Mouse (Mus musculus) MN1 (cell line): ENCODE data around the gene Slc9a7.

Experiments
- DNase-seq: peaks from one replicate; pipeline ENCODE4 v3.0.0-alpha.2; 2016; ENCODE audit warnings: low spot score

Slc9a7 gene

GRCm38 (mm10) chrX:20291282-20292039 is at the start of gene Slc9a7:
Gene Slc9a7 (minus strand): TSS chrX:20291807.
- DNase-seq = peak; percentile 60

GRCm38 (mm10) chrX:20335722-20336121 is 44.1 kb upstream of the Slc9a7 start:
- DNase-seq = peak; percentile 32

- DNase-seq = no peak
These were observed 41.1 kb upstream of the Slc9a7 start for GRCm38 (mm10) chrX:20332756-20333155.

GRCm38 (mm10) chrX:20307215-20307614 is 15.6 kb upstream of the Slc9a7 start:
- DNase-seq = no peak

GRCm38 (mm10) chrX:20305941-20306340 is 14.3 kb upstream of the Slc9a7 start:
- no peak for DNase-seq

GRCm38 (mm10) chrX:20303280-20303679 is 11.7 kb upstream of the Slc9a7 start:
- no peak for DNase-seq

GRCm38 (mm10) chrX:20292040-20292417 is 422 bp upstream of the Slc9a7 start:
- DNase-seq = no peak

- no peak for DNase-seq
These were observed 892 bp downstream of the Slc9a7 start for GRCm38 (mm10) chrX:20290715-20291114.

GRCm38 (mm10) chrX:20288674-20289073 is 2.9 kb downstream of the Slc9a7 start:
- DNase-seq = no peak

- no peak for DNase-seq
These were observed 5.4 kb downstream of the Slc9a7 start for GRCm38 (mm10) chrX:20286254-20286653.

GRCm38 (mm10) chrX:20279424-20279823 is 12.2 kb downstream of the Slc9a7 start:
- DNase-seq = no peak

GRCm38 (mm10) chrX:20273854-20274253 is 17.8 kb downstream of the Slc9a7 start:
- no peak for DNase-seq

- DNase-seq = no peak
These were observed 19.6 kb downstream of the Slc9a7 start for GRCm38 (mm10) chrX:20271980-20272379.

GRCm38 (mm10) chrX:20269980-20270379 is 21.6 kb downstream of the Slc9a7 start:
- DNase-seq = no peak

- DNase-seq = no peak
These were observed 27.2 kb downstream of the Slc9a7 start for GRCm38 (mm10) chrX:20264370-20264769.

- no peak for DNase-seq
These were observed 63.5 kb downstream of the Slc9a7 start for GRCm38 (mm10) chrX:20228102-20228501.

- no peak for DNase-seq
These were observed 70.1 kb downstream of the Slc9a7 start for GRCm38 (mm10) chrX:20221486-20221885.

- DNase-seq = no peak
These were observed 106.0 kb downstream of the Slc9a7 start for GRCm38 (mm10) chrX:20185616-20186015.

GRCm38 (mm10) chrX:20176792-20177191 is 114.8 kb downstream of the Slc9a7 start:
- no peak for DNase-seq

- DNase-seq = no peak
These were observed 123.2 kb downstream of the Slc9a7 start for GRCm38 (mm10) chrX:20168430-20168829.

- no peak for DNase-seq
These were observed 126.6 kb downstream of the Slc9a7 start for GRCm38 (mm10) chrX:20164984-20165383.

- peak; percentile 43 for DNase-seq
These were observed 129.3 kb downstream of the Slc9a7 start for GRCm38 (mm10) chrX:20162322-20162711.

- DNase-seq = no peak
These were observed 129.8 kb downstream of the Slc9a7 start for GRCm38 (mm10) chrX:20161687-20162321.

GRCm38 (mm10) chrX:20160301-20160700 is 131.3 kb downstream of the Slc9a7 start:
- DNase-seq = no peak
